Mouse (Mus musculus) B cell, adult (primary cell): ENCODE results near the gene Olfr1101. TPM values are rescaled to one million over a fixed set of nuclear protein-coding genes. Genes with fewer than 3 reads are reported as not detected.

ENCODE experiments used
- total RNA-seq: library from RNA; stranded (reverse); gene quantifications from 4 replicates; pipeline ENCODE4 v1.2.4, GENCODE M21; 2023; ENCODE audit not compliant: inconsistent age

The Olfr1101 gene
- not detected in 4 replicates for total RNA-seq

GRCm38 (mm10) chr2:86991121-86991520 is at the start of gene Olfr1101:
TSS of gene Olfr1101 (minus strand) at chr2:86991221.

DNA sequence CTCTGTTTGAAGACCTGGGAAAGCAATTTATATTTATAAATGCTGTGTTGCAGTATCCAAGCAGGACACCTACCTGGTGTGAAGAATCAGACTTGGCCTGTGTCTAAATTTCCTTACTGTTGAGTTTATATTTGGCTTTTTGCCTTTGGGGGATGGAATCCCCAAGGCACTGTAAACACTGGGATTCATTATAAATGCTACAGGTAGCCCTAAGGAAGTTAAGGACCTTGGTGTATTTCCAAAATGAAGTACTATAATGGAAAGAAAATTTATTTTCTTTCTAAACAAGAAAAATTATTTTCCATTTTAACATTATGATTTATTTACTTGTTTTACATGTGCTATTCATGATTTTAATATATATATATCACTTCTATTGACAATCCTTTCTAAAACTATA is 45.4 kb upstream of the Olfr1101 start, which contains the start of gene Olfr1105:
Olfr1105 (minus strand) TSS at position 101 of the 400 bp plus-strand sequence.

GRCm38 (mm10) chr2:87026980-87027379 is 36.0 kb upstream of the Olfr1101 start, which contains the start of gene Olfr1104:
TSS of gene Olfr1104 (minus strand) at chr2:87027080.

DNA sequence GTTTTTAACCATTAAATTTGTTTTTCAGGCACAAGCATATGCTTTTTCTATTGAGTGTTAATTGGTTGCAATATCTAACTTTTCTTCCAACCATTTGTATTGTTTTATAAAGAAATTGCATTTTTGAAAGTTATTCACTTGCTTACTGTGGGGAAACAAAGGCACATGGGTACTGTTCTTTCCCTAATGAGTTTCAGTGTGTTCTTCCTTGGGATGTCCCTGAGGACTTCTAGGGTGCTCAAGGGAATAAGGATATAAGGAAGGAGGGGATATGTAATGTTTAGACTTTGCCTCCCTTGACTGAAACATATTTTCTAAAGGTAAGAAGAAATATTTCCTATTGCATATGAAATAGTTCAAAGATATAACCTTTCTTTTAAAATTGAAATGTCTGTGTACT is 7.1 kb upstream of the Olfr1101 start, which contains the start of gene Olfr1102:
Olfr1102 (plus strand) TSS at position 301 of the 400 bp plus-strand sequence.

DNA sequence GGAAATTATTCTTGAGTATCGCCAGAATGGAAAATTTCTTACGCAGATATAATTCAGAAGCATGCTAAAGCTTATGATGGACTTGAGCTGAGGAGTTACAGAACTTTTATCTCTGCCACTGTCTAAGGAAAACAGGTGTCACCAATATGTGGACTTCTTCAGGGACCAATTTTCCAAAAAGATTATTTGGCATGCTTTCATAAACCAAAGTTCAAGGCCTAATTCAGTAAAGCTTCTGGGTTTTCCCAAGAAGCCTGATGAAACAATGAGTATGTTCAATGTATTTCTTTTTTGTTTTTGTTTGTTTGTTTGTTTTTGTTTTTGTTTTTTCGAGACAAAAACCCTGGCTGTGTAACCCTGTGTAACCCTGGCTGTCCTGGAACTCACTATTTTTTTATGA is 11.2 kb downstream of the Olfr1101 start, which contains the start of gene Olfr1100:
Olfr1100 (minus strand) TSS at position 101 of the 400 bp plus-strand sequence.

DNA sequence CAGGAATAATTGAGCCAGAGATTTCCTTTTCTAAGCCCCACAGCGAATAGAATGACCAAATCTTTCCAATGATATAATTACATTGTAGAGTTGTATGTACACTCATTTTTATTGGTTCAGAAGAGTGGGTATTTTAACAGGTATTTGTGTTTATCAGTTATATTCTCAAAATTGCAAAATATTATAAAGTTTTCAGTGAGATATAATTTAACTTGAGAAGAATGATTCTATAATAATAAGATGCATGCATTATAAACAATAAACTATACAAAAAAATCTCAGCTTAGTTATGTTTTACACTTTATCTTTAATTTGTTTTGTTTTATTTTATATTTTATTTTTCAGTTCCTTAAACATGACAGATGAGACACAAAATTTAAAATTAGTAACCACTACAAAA is 30.4 kb downstream of the Olfr1101 start, which contains the start of gene Olfr1099:
Olfr1099 (minus strand) TSS at position 101 of the 400 bp plus-strand sequence.

Other genes with a start within 250 kb of the Olfr1101 start
- not detected in 4 replicates for gene Olfr1090, start 232.2 kb downstream of the Olfr1101 start, total RNA-seq
- not detected in 4 replicates for gene Olfr1093, start 208.7 kb downstream of the Olfr1101 start, total RNA-seq
- gene Olfr141, start 181.2 kb downstream of the Olfr1101 start, total RNA-seq = not detected in 4 replicates
- gene Olfr1094, start 166.6 kb downstream of the Olfr1101 start, total RNA-seq = not detected in 4 replicates
- not detected in 4 replicates for gene Olfr1095, start 139.5 kb downstream of the Olfr1101 start, total RNA-seq
- not detected in 4 replicates for gene Gm13723, start 116.4 kb downstream of the Olfr1101 start, total RNA-seq
- gene Olfr1097, start 99.0 kb downstream of the Olfr1101 start, total RNA-seq = not detected in 4 replicates
- gene Olfr1098, start 66.7 kb downstream of the Olfr1101 start, total RNA-seq = not detected in 4 replicates
- gene Olfr1099, start 30.5 kb downstream of the Olfr1101 start, total RNA-seq = not detected in 4 replicates
- gene Olfr1100, start 11.3 kb downstream of the Olfr1101 start, total RNA-seq = not detected in 4 replicates
- not detected in 4 replicates for gene Olfr1102, start 7.2 kb upstream of the Olfr1101 start, total RNA-seq
- gene Olfr1104, start 35.9 kb upstream of the Olfr1101 start, total RNA-seq = not detected in 4 replicates
- gene Olfr1105, start 45.3 kb upstream of the Olfr1101 start, total RNA-seq = not detected in 4 replicates
- gene Olfr1106, start 61.1 kb upstream of the Olfr1101 start, total RNA-seq = not detected in 4 replicates
- gene Olfr1107, start 84.6 kb upstream of the Olfr1101 start, total RNA-seq = not detected in 4 replicates
- not detected in 4 replicates for gene Olfr1109, start 104.8 kb upstream of the Olfr1101 start, total RNA-seq
- gene Olfr259, start 123.3 kb upstream of the Olfr1101 start, total RNA-seq = not detected in 4 replicates
- not detected in 4 replicates for gene Olfr1110, start 149.1 kb upstream of the Olfr1101 start, total RNA-seq
- not detected in 4 replicates for gene Olfr1111, start 161.4 kb upstream of the Olfr1101 start, total RNA-seq
- gene Olfr1112, start 196.6 kb upstream of the Olfr1101 start, total RNA-seq = not detected in 4 replicates
- not detected in 4 replicates for gene Olfr1113, start 217.7 kb upstream of the Olfr1101 start, total RNA-seq